Mouse (Mus musculus) embryonic facial prominence, embryonic 15.5 days (tissue): Measurements from ENCODE around the gene Smtn. TPM values are rescaled to one million over a fixed set of nuclear protein-coding genes. Genes with fewer than 3 reads are reported as not detected.
A peak's percentile ranks its signal among the peaks of the same experiment; 100 is the strongest.

Experiments
- ATAC-seq: fragments of 200-750 bp; cut with Nextera tagmentation; 2 replicates; pipeline ENCODE4 v1.8.0; 2017; ENCODE audit warnings: low read depth, moderate TSS enrichment; ENCODE audit not compliant: insufficient number of reproducible peaks, low FRiP score, low TSS enrichment
- H3K27ac ChIP-seq: fragments of 300-500 bp; sonication (generic); replicated peaks from 2 replicates; pipeline ENCODE4 v1.5.1; 2015; ENCODE audit warnings: mild to moderate bottlenecking, inconsistent platforms
- H3K27me3 ChIP-seq: fragments of 300-500 bp; sonication (generic); 2 replicates; pipeline ENCODE4 v1.6.1; 2015; ENCODE audit warnings: inconsistent platforms
- H3K36me3 ChIP-seq: fragments of 300-500 bp; sonication (generic); 2 replicates; pipeline ENCODE4 v1.6.1; 2015; ENCODE audit warnings: mild to moderate bottlenecking, inconsistent platforms
- H3K4me1 ChIP-seq: fragments of 300-500 bp; sonication (generic); 2 replicates; pipeline ENCODE4 v1.6.1; 2015; ENCODE audit warnings: inconsistent platforms
- H3K4me2 ChIP-seq: fragments of 300-500 bp; sonication (generic); replicated peaks from 2 replicates; pipeline ENCODE4 v1.6.1; 2015; ENCODE audit warnings: mild to moderate bottlenecking, inconsistent platforms
- H3K4me3 ChIP-seq: fragments of 300-500 bp; sonication (generic); replicated peaks from 2 replicates; pipeline ENCODE4 v1.5.1; 2015; ENCODE audit warnings: mild to moderate bottlenecking, inconsistent platforms
- H3K9ac ChIP-seq: fragments of 300-500 bp; sonication (generic); 2 replicates; pipeline ENCODE4 v1.6.1; 2015; ENCODE audit warnings: inconsistent platforms
- H3K9me3 ChIP-seq: fragments of 300-500 bp; sonication (generic); replicated peaks from 2 replicates; pipeline ENCODE4 v1.6.1; 2016; ENCODE audit warnings: inconsistent platforms
- WGBS: fragments of 180-500 bp; shearing (Covaris S2); methylation state at CpG from one replicate; pipeline ENCODE4 v1.1.7; 2015; 5-methylcytosine and 5-hydroxymethylcytosine counted together
- polyA plus RNA-seq: library from polyadenylated mRNA; unstranded; fragments of >200 nt; fragmentation: Nextera tagmentation; extraction: Ambion mirVana; gene quantifications from 2 replicates; pipeline ENCODE4 v1.2.1, GENCODE M21; 2015

Gene Smtn
- polyA plus RNA-seq, 1 experiment from 2014 or later: 89.2 TPM

GRCm38 (mm10) chr11:3526979-3527738 lies 13.3 kb downstream of the Smtn start:
- 90% methylated on average over 24 of the region's 24 CpGs for whole genome bisulfite sequencing
- Histone ChIP-seq H3K4me3 (no peak overlapping the region), H3K9me3 (no peaks in the 10 kb centered on the region), H3K27me3 (no peaks in the 10 kb centered on the region), H3K4me1 (no peaks in the 10 kb centered on the region), H3K9ac (no peak overlapping the region), H3K36me3 (peaks cover 98% of the 10 kb centered on the region), H3K4me2 (0 out of 2 replicates have a peak overlapping the region, but pooled peaks have one; percentile 10), H3K27ac (no peak overlapping the region; the same call in 1 of the 2 replicates)
- ATAC-seq: no peak

DNA sequence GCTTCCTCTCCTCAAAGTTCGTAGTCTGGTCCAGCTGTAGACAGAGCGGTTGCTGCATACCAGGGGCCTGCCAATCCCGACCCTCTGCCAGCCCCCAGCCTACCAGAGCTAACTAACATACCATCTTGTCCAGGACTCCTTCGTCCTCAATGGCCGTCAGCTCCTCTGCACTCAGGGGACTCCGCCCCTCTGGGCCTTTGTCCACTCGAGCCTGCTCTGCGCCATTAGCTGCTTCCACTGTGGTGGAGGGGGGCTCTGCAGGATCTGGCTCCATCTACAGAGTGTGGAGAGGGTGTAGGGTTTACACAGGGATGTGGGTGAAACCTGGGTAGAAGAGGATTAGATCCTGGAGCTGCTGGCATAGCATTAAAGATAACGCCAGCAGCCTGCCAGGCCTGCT lies 14.2 kb downstream of the Smtn start:
- Histone ChIP-seq H3K4me1 (no peaks in the 10 kb centered on the region), H3K27me3 (no peaks in the 10 kb centered on the region), H3K4me2 (no peak overlapping the region), H3K36me3 (peaks cover 98% of the 10 kb centered on the region), H3K9ac (no peak overlapping the region), H3K9me3 (no peaks in the 10 kb centered on the region), H3K4me3 (no peak overlapping the region), H3K27ac (no peak overlapping the region)
- 79% methylated on average over 9 of the region's 9 CpGs for WGBS
- ATAC-seq: no peak

DNA sequence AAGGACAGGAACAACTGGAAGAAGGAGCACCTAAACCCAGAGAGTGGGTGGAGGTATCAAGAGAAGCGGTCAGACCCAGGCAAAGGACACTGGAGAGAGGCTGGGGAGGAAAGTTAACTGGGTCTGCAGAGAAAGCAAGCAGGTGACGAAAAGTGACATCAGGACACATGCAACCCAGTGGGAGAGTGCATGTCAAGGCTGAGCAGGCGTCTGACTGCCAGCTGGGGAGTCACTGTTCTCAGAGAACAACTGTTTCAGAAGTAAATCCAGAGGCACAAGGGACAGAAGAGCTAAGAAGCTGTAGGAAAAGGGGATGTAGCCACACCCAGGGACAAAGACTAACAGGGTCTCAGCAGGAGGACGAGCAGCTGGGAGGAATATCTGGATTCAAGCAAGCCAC lies 14.9 kb downstream of the Smtn start:
- H3K27me3 ChIP-seq: no peaks in the 10 kb centered on the region
- H3K4me1 ChIP-seq: no peaks in the 10 kb centered on the region
- no peak overlapping the region for H3K9ac ChIP-seq
- no peaks in the 10 kb centered on the region for H3K9me3 ChIP-seq
- ATAC-seq: no peak
- no peak overlapping the region for H3K27ac ChIP-seq
- H3K36me3 ChIP-seq: peaks cover 98% of the 10 kb centered on the region
- 73% methylated on average over 4 of the region's 4 CpGs for whole genome bisulfite sequencing
- no peak overlapping the region for H3K4me3 ChIP-seq
- H3K4me2 ChIP-seq: no peak overlapping the region

DNA sequence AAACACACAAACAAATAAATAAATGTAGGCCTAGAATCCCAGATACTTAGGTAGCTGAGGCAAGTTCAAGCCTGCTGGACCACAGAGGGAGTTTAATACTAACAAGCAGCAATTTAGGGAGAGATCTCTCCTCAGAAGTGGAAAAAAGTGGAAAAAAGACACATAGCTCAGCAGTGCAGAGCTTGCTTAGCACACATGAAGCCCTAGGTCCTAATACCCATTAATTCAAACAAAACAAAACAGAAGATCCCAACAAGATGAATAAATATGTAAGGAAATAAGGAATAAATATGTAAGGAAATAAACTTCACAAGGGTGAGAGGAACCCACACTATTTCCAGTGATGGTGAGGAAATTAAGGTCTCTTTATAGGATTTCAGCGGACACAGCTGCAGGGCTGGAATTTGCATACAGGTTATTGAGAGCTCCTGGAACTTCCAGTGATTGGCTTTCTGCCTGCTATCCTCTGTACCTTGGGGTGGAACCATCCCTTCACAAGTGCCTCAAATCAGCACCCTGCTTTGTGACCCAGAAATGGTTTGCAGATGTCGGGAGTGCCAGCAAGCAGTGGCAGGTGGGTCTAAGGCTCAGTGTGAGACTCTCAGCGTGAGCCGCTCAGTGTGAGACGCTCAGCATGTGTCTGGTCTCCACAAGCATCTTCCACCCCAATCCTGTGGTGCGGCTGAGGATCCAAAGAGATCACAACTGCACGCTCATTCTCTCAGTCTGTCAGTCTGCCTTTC lies 16.4 kb downstream of the Smtn start:
- H3K27ac ChIP-seq: no peak overlapping the region
- no peaks in the 10 kb centered on the region for H3K27me3 ChIP-seq
- no peaks in the 10 kb centered on the region for H3K4me1 ChIP-seq
- H3K4me3 ChIP-seq: no peak overlapping the region
- H3K36me3 ChIP-seq: peaks cover 95% of the 10 kb centered on the region
- H3K9ac ChIP-seq: no peak overlapping the region
- ATAC-seq: no peak
- no peaks in the 10 kb centered on the region for H3K9me3 ChIP-seq
- WGBS: 82% methylated on average over 7 of the region's 7 CpGs
- no peak overlapping the region for H3K4me2 ChIP-seq

DNA sequence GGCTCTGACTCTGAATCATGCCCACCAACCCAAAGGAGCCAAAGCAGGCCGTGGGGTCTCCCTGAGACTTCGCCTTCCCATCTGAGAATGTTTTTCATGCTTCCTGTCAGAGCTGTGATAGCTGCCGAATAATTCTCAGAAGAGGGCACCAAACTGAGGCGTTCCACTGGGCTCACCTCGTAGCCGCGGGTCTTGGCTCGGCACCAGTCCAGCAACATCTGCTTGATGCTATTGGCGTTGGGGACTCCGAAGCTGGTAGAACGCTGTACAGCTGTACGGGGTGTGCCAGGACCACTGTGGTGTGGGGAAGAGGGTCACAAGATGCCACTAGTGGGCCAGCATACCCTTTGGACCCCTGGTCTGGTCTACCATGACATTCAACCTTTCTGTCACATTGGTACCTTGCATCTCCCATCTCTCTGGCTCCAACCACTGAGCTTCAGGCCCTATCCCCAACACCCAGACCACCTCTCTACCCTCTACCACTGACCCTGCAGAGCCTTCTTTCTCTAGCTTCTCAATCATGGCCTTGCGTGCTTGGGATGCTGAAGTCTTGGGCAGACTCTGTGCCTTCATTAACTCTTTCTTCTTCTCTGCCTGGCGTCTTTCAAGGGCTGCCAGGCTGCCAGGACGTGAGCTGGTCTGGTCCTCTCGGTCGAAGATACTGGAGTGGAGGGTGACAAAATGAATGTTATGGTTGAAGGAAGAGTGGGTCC lies 18.0 kb downstream of the Smtn start:
- Histone ChIP-seq H3K36me3 (peaks cover 79% of the 10 kb centered on the region), H3K9ac (no peak overlapping the region), H3K4me1 (peaks cover 6% of the 10 kb centered on the region), H3K4me3 (no peak overlapping the region), H3K4me2 (no peak overlapping the region), H3K27me3 (no peaks in the 10 kb centered on the region), H3K27ac (no peak overlapping the region), H3K9me3 (no peaks in the 10 kb centered on the region)
- no peak for ATAC-seq
- 94% methylated on average over 17 of the region's 17 CpGs for WGBS

GRCm38 (mm10) chr11:3521339-3522224 lies 18.8 kb downstream of the Smtn start:
- Histone ChIP-seq H3K4me3 (no peak overlapping the region), H3K4me2 (no peak overlapping the region), H3K27me3 (peaks cover 1% of the 10 kb centered on the region), H3K27ac (no peak overlapping the region), H3K36me3 (peaks cover 71% of the 10 kb centered on the region), H3K9me3 (no peaks in the 10 kb centered on the region), H3K9ac (no peak overlapping the region), H3K4me1 (peaks cover 15% of the 10 kb centered on the region)
- no peak for ATAC-seq
- WGBS: 84% methylated on average over 23 of the region's 23 CpGs

- Histone ChIP-seq H3K36me3 (peaks cover 64% of the 10 kb centered on the region), H3K9me3 (no peaks in the 10 kb centered on the region), H3K27me3 (peaks cover 8% of the 10 kb centered on the region), H3K4me2 (no peak overlapping the region), H3K27ac (no peak overlapping the region), H3K4me3 (no peak overlapping the region), H3K9ac (no peak overlapping the region), H3K4me1 (peaks cover 21% of the 10 kb centered on the region)
- no peak for ATAC-seq
- 82% methylated on average over 14 of the region's 14 CpGs for WGBS
Observed at GRCm38 (mm10) chr11:3520919-3521318, 19.5 kb downstream of the Smtn start.

DNA sequence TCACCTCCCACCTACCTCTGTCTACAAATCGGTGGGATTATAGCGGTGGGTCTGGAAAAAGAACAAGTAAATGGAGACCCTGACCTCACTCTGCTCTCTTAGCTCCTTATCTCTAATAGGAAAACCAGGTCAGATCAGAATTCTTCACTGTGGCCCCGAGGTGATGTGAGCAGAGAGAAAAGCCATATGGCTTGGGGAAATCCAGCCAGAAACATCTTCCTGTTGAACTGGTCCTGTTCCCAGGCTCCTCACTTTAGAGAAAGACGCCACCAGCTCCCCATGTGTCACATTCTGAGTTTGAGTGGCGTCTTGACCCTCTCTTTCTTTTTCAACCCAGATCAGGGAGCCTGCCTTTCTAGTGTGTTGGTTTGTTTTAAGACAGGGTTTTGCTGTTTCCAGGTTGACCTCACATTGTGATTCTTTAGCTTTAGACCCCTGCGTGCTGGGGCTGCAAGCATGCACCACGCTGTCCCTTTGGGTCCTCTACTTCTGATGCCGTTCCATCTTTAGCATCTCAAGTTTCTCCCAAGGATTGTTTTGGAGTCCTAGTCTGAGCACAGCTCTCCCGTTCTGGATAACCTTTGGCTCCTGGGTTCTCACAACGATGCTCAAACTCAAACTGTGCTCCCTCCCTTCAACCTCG lies 20.5 kb downstream of the Smtn start:
- Histone ChIP-seq H3K4me3 (no peak overlapping the region), H3K36me3 (peaks cover 54% of the 10 kb centered on the region), H3K9ac (no peak overlapping the region), H3K27ac (no peak overlapping the region), H3K4me1 (peaks cover 28% of the 10 kb centered on the region), H3K9me3 (no peaks in the 10 kb centered on the region), H3K27me3 (peaks cover 10% of the 10 kb centered on the region), H3K4me2 (no peak overlapping the region)
- no peak for ATAC-seq
- WGBS: 84% methylated on average over 11 of the region's 11 CpGs

GRCm38 (mm10) chr11:3519051-3519726 lies 21.2 kb downstream of the Smtn start:
- ATAC-seq: no peak
- peaks cover 47% of the 10 kb centered on the region for H3K36me3 ChIP-seq
- peaks cover 30% of the 10 kb centered on the region for H3K4me1 ChIP-seq
- H3K9ac ChIP-seq: no peak overlapping the region
- H3K27ac ChIP-seq: no peak overlapping the region
- no peaks in the 10 kb centered on the region for H3K9me3 ChIP-seq
- H3K4me3 ChIP-seq: no peak overlapping the region
- peaks cover 10% of the 10 kb centered on the region for H3K27me3 ChIP-seq
- 77% methylated on average over 4 of the region's 4 CpGs for WGBS
- no peak overlapping the region for H3K4me2 ChIP-seq
